Mouse (Mus musculus): ENCODE data around the gene Mtus2. TPM values are rescaled to one million over a fixed set of nuclear protein-coding genes. Genes with fewer than 3 reads are reported as not detected.

Mtus2 gene
- polyA plus RNA-seq, 1 experiment from 2014 or later, result 93.6 TPM

- Histone ChIP-seq H3K36me3 (ENCODE audit: control insufficient read depth, insufficient read depth, low read length) (peaks cover 8% of the 10 kb centered on the region), H3K4me3 (ENCODE audit: low read depth, low read length) (no peak overlapping the region), H3K27ac (ENCODE audit: low read depth, low read length) (no peak overlapping the region), H3K27me3 (ENCODE audit: control insufficient read depth, insufficient read depth, low read length) (no peaks in the 10 kb centered on the region), H3K9ac (ENCODE audit: low read depth, low read length) (no peak overlapping the region), H3K4me2 (no peak overlapping the region), H3K9me3 (replicated peaks; ENCODE audit: control insufficient read depth, low read length) (no peaks in the 10 kb centered on the region), H3K4me1 (ENCODE audit: control insufficient read depth, insufficient read depth, low read length) (peaks cover 12% of the 10 kb centered on the region)
- no peak for ATAC-seq (replicated peaks; ENCODE audit: insufficient number of reproducible peaks, low FRiP score, low TSS enrichment)
- 84% methylated on average over 18 of the region's 18 CpGs for WGBS (ENCODE audit: insufficient replicate concordance)
Measured at GRCm38 (mm10) chr5:148331926-148332621, 375.0 kb downstream of the Mtus2 start.

- Histone ChIP-seq H3K4me2 (no peak overlapping the region), H3K27me3 (ENCODE audit: control insufficient read depth, insufficient read depth, low read length) (no peaks in the 10 kb centered on the region), H3K9ac (ENCODE audit: low read depth, low read length) (no peak overlapping the region), H3K4me1 (ENCODE audit: control insufficient read depth, insufficient read depth, low read length) (peaks cover 12% of the 10 kb centered on the region), H3K27ac (ENCODE audit: low read depth, low read length) (no peak overlapping the region), H3K4me3 (ENCODE audit: low read depth, low read length) (no peak overlapping the region), H3K36me3 (ENCODE audit: control insufficient read depth, insufficient read depth, low read length) (peaks cover 8% of the 10 kb centered on the region), H3K9me3 (replicated peaks; ENCODE audit: control insufficient read depth, low read length) (no peaks in the 10 kb centered on the region)
- 0 out of 2 replicates have a peak, but pooled peaks have one; percentile 58 for ATAC-seq (replicated peaks; ENCODE audit: insufficient number of reproducible peaks, low FRiP score, low TSS enrichment)
- 27% methylated on average over 8 of the region's 8 CpGs for WGBS (ENCODE audit: insufficient replicate concordance)
Measured at GRCm38 (mm10) chr5:148332622-148332974, 375.5 kb downstream of the Mtus2 start.

DNA sequence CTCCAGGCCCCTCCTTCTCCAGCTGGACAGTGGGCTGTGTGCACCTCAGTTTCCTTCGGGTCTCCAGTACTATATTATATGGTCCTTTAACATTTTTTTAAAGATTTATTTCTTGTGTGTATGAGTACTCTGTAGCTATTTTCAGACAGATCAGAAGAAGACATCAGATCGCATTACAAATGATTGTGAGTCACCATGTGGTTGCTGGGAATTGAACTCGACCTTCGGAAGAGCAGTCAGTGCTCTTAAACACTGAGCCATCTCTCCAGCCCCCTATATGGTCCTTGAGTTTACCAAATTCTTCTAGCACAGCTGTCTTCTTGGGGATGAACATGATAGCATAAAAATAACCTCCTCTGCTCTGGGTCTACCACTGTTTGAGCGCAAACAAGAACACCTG, 382.0 kb downstream of the Mtus2 start:
- Histone ChIP-seq H3K4me1 (ENCODE audit: control insufficient read depth, insufficient read depth, low read length) (peaks cover 11% of the 10 kb centered on the region), H3K36me3 (ENCODE audit: control insufficient read depth, insufficient read depth, low read length) (peaks cover 5% of the 10 kb centered on the region; the same call in 1 of the 2 replicates), H3K9me3 (replicated peaks; ENCODE audit: control insufficient read depth, low read length) (no peaks in the 10 kb centered on the region), H3K27ac (ENCODE audit: low read depth, low read length) (no peak overlapping the region), H3K4me3 (ENCODE audit: low read depth, low read length) (no peak overlapping the region), H3K4me2 (no peak overlapping the region), H3K9ac (ENCODE audit: low read depth, low read length) (no peak overlapping the region), H3K27me3 (ENCODE audit: control insufficient read depth, insufficient read depth, low read length) (no peaks in the 10 kb centered on the region)
- 86% methylated on average over 5 of the region's 5 CpGs for WGBS (ENCODE audit: insufficient replicate concordance)
- ATAC-seq (replicated peaks; ENCODE audit: insufficient number of reproducible peaks, low FRiP score, low TSS enrichment), result no peak

DNA sequence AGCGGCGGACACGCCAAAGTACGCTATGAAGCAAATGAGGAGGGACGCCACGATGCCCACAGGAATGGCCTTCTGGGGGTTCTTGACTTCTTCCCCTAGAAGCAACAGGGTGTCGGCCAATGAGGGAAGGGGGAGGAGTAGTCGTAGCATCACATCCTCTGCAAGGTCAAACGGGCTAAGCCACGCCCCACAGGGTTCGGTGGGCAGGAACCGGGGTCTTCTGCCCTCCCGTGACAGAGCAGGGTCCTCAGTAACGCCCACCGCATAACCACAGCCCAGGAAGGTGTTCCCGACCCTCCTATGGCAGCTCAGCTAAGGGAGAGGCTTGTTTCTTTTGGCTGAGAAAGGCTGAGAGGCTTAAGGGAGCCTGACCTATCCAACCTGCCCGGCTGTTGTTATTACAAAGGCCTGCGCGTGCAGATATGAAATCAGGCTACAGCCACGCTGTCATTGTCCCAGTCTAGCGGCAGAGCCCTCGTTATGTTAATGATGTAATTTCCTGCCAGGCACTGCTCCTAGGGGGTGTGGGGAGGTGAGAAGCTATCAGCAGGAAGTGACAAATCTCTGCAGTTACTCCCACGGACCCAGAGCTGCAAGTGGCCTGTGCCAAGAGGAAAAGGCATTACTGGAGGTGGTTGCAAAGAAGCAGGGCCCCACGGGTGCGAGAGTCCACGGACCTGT, 385.1 kb downstream of the Mtus2 start:
- Histone ChIP-seq H3K9ac (ENCODE audit: low read depth, low read length) (peak overlapping the region; percentile 66), H3K9me3 (replicated peaks; ENCODE audit: control insufficient read depth, low read length) (no peaks in the 10 kb centered on the region), H3K4me3 (ENCODE audit: low read depth, low read length) (peak overlapping the region; percentile 37), H3K27ac (ENCODE audit: low read depth, low read length) (peak overlapping the region; percentile 83), H3K4me2 (peak overlapping the region; percentile 64), H3K4me1 (ENCODE audit: control insufficient read depth, insufficient read depth, low read length) (peaks cover 21% of the 10 kb centered on the region), H3K36me3 (ENCODE audit: control insufficient read depth, insufficient read depth, low read length) (no peaks in the 10 kb centered on the region), H3K27me3 (ENCODE audit: control insufficient read depth, insufficient read depth, low read length) (no peaks in the 10 kb centered on the region)
- WGBS (ENCODE audit: insufficient replicate concordance), result 20% methylated on average over 26 of the region's 26 CpGs
- peak; percentile 87 for ATAC-seq (replicated peaks; ENCODE audit: insufficient number of reproducible peaks, low FRiP score, low TSS enrichment)

GRCm38 (mm10) chr5:148344374-148344773, 387.3 kb downstream of the Mtus2 start:
- 67% methylated on average over 5 of the region's 5 CpGs for WGBS (ENCODE audit: insufficient replicate concordance)
- Histone ChIP-seq H3K4me1 (ENCODE audit: control insufficient read depth, insufficient read depth, low read length) (peaks cover 25% of the 10 kb centered on the region), H3K4me3 (ENCODE audit: low read depth, low read length) (no peak overlapping the region), H3K9ac (ENCODE audit: low read depth, low read length) (no peak overlapping the region), H3K27me3 (ENCODE audit: control insufficient read depth, insufficient read depth, low read length) (no peaks in the 10 kb centered on the region), H3K27ac (ENCODE audit: low read depth, low read length) (0 out of 2 replicates have a peak overlapping the region, but pooled peaks have one; percentile 54), H3K9me3 (replicated peaks; ENCODE audit: control insufficient read depth, low read length) (no peaks in the 10 kb centered on the region), H3K36me3 (ENCODE audit: control insufficient read depth, insufficient read depth, low read length) (no peaks in the 10 kb centered on the region), H3K4me2 (no peak overlapping the region)
- ATAC-seq (replicated peaks; ENCODE audit: insufficient number of reproducible peaks, low FRiP score, low TSS enrichment), result no peak

DNA sequence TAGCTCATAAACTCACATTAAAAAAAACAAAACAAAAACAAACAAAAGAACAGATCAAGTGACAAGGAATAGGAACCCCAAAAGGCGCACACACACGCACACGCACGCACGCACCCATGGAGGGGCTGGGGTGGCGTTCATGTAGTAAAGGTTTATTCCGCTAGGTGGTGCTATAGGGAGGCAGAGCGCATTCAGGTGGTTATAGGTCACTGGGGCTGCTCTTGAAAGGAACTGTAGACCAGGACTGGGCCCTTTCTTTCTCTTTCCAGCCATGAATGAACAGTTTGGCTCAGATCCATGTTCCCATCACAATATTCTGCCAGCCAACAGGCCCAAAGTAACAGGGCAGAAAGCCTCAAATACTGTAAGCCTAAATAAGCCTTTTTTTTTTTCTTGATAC, 389.4 kb downstream of the Mtus2 start:
- Histone ChIP-seq H3K27me3 (ENCODE audit: control insufficient read depth, insufficient read depth, low read length) (no peaks in the 10 kb centered on the region), H3K4me3 (ENCODE audit: low read depth, low read length) (no peak overlapping the region), H3K4me2 (no peak overlapping the region), H3K9ac (ENCODE audit: low read depth, low read length) (no peak overlapping the region), H3K36me3 (ENCODE audit: control insufficient read depth, insufficient read depth, low read length) (no peaks in the 10 kb centered on the region), H3K4me1 (ENCODE audit: control insufficient read depth, insufficient read depth, low read length) (peaks cover 25% of the 10 kb centered on the region), H3K9me3 (replicated peaks; ENCODE audit: control insufficient read depth, low read length) (no peaks in the 10 kb centered on the region), H3K27ac (ENCODE audit: low read depth, low read length) (no peak overlapping the region)
- 77% methylated on average over 8 of the region's 8 CpGs for WGBS (ENCODE audit: insufficient replicate concordance)
- no peak for ATAC-seq (replicated peaks; ENCODE audit: insufficient number of reproducible peaks, low FRiP score, low TSS enrichment)

- Histone ChIP-seq H3K4me2 (no peak overlapping the region), H3K4me3 (ENCODE audit: low read depth, low read length) (no peak overlapping the region), H3K4me1 (ENCODE audit: control insufficient read depth, insufficient read depth, low read length) (peaks cover 22% of the 10 kb centered on the region), H3K27me3 (ENCODE audit: control insufficient read depth, insufficient read depth, low read length) (no peaks in the 10 kb centered on the region), H3K36me3 (ENCODE audit: control insufficient read depth, insufficient read depth, low read length) (no peaks in the 10 kb centered on the region), H3K9me3 (replicated peaks; ENCODE audit: control insufficient read depth, low read length) (no peaks in the 10 kb centered on the region), H3K27ac (ENCODE audit: low read depth, low read length) (no peak overlapping the region), H3K9ac (ENCODE audit: low read depth, low read length) (no peak overlapping the region)
- WGBS (ENCODE audit: insufficient replicate concordance), result 42% methylated on average over 8 of the region's 8 CpGs
- 0 out of 2 replicates have a peak, but pooled peaks have one; percentile 27 for ATAC-seq (replicated peaks; ENCODE audit: insufficient number of reproducible peaks, low FRiP score, low TSS enrichment)
Measured at GRCm38 (mm10) chr5:148348153-148348552, 391.0 kb downstream of the Mtus2 start.

DNA sequence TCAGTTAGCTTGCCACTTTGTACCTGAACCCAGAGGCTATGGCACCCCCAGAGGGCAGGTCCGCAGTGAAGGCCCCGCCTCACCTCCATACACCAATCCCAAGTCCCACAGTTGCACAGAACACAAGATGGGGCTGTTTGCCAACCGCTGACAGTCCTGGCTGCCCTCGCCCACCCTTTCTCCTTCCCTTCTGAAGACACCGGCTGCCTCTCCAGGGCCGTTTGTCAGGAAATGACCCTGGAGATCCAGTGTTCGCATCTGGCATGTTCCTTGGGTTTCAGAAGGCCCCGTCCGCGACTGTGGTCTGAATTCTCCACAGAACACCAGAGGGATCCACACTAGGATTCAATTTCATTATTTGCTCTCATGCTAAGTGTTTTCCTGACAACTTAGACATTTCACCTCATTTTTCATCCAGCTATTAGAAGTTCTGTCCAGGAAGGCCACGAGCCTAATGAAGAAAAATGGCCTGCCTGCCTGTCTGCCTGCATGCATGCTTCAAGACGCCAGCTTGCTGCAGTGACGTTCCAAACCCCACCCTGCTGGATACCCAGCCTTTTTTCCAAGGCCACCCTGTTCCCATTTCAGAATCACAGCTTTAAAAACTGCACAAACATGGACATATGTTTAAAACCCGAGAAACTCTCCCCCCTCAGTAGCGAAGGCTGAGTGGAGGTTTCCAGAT, 392.3 kb downstream of the Mtus2 start:
- no peaks in the 10 kb centered on the region for H3K9me3 ChIP-seq (replicated peaks; ENCODE audit: control insufficient read depth, low read length)
- no peak overlapping the region for H3K4me3 ChIP-seq (ENCODE audit: low read depth, low read length)
- H3K9ac ChIP-seq (ENCODE audit: low read depth, low read length), result no peak overlapping the region
- no peak overlapping the region for H3K27ac ChIP-seq (ENCODE audit: low read depth, low read length)
- no peak overlapping the region for H3K4me2 ChIP-seq
- 68% methylated on average over 15 of the region's 15 CpGs for WGBS (ENCODE audit: insufficient replicate concordance)
- H3K4me1 ChIP-seq (ENCODE audit: control insufficient read depth, insufficient read depth, low read length), result peaks cover 22% of the 10 kb centered on the region
- H3K36me3 ChIP-seq (ENCODE audit: control insufficient read depth, insufficient read depth, low read length), result no peaks in the 10 kb centered on the region
- no peaks in the 10 kb centered on the region for H3K27me3 ChIP-seq (ENCODE audit: control insufficient read depth, insufficient read depth, low read length)
- ATAC-seq (replicated peaks; ENCODE audit: insufficient number of reproducible peaks, low FRiP score, low TSS enrichment), result no peak

Measured in heart, embryonic 11.5 days (tissue).